ENCODE assay signal across 8 mouse cellular contexts in the genomic region with DNA sequence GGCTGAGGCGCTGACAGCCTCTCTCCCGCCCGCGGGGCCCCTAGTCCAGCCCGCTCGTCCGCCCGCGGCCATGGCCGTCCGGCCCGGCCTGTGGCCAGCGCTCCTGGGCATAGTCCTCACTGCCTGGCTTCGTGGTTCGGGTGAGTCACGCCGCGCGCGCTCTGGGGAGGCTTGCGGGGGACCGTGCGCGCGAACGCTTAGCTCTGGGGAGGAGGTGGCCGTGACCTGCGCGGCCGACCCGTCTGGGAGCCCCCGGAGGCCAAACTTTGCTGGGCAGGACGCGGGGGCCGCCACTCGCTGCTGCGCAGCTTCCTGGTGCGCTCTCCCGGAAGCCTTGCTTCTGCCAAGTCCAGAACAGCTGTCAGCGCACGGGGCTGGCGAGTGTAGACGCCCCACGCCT. TPM values are rescaled to one million over a fixed set of nuclear protein-coding genes. Genes with fewer than 3 reads are reported as not detected.
DNase-seq lines count a peak whose midpoint lies in the region; ATAC-seq lines count a peak whose summit lies in the region.

No protein-coding gene starts in this region.

- H3K4me2 ChIP-seq in forebrain, embryonic 11.5 days (ENCODE audit: low read depth, low read length, severe bottlenecking) = peak overlapping the region; percentile 99
- peak overlapping the region; percentile 99 for H3K4me2 ChIP-seq in hindbrain, embryonic 12.5 days (replicated peaks)

- peaks cover 72% of the 10 kb centered on the region for H3K27me3 ChIP-seq in forebrain, embryonic 11.5 days (ENCODE audit: control insufficient read depth, insufficient read depth, low read length)
- peaks cover 98% of the 10 kb centered on the region for H3K27me3 ChIP-seq in hindbrain, embryonic 12.5 days

- H3K27ac ChIP-seq in forebrain, embryonic 11.5 days (ENCODE audit: low read depth, low read length) = no peak overlapping the region; the same call in 1 of the 2 replicates
- H3K27ac ChIP-seq in hindbrain, embryonic 12.5 days = peak overlapping the region; percentile 85

- peak overlapping the region; percentile 65 for H3K9ac ChIP-seq in forebrain, embryonic 11.5 days (ENCODE audit: low read length)
- peak overlapping the region; percentile 81 for H3K9ac ChIP-seq in hindbrain, embryonic 12.5 days

- no peaks in the 10 kb centered on the region for H3K9me3 ChIP-seq in forebrain, embryonic 11.5 days (ENCODE audit: control insufficient read depth, low read length)
- no peaks in the 10 kb centered on the region for H3K9me3 ChIP-seq in hindbrain, embryonic 12.5 days (replicated peaks)

- ATAC-seq in frontal cortex, adult (ENCODE audit: low TSS enrichment) = 0 out of 2 replicates have a peak, but pooled peaks have one; percentile 10
- ATAC-seq in forebrain, embryonic 11.5 days (replicated peaks; ENCODE audit: low FRiP score) = peak; percentile 58
- ATAC-seq in hindbrain, embryonic 12.5 days (ENCODE audit: low FRiP score) = peak; percentile 47
- ATAC-seq in megakaryocyte progenitor cell, adult 5-6 weeks (replicated peaks; ENCODE audit: poor library complexity) = no peak

- no peaks in the 10 kb centered on the region for H3K36me3 ChIP-seq in forebrain, embryonic 11.5 days (ENCODE audit: control insufficient read depth, insufficient read depth, low read length)
- no peaks in the 10 kb centered on the region for H3K36me3 ChIP-seq in hindbrain, embryonic 12.5 days

- no peak for DNase-seq in frontal cortex, postnatal 25 days (ENCODE audit: low spot score in 2 of 2)
- DNase-seq in R1 (ENCODE audit: low read depth, low spot score) (peak; percentile 15), liver (peak; percentile 34)
- peak; percentile 73 for DNase-seq in forebrain, embryonic 11.5 days (ENCODE audit: low spot score)
- DNase-seq in neural tube, embryonic 10.5 days (ENCODE audit: extremely low spot score, low spot score) = peak; percentile 78

- WGBS in forebrain, embryonic 11.5 days = under 1% methylated on average over 40 of the region's 44 CpGs
- 1% methylated on average over 43 of the region's 44 CpGs for WGBS in hindbrain, embryonic 12.5 days

- H3K4me1 ChIP-seq in forebrain, embryonic 11.5 days (replicated peaks; ENCODE audit: control insufficient read depth, insufficient read depth, low read length) = peaks cover 15% of the 10 kb centered on the region
- peaks cover 35% of the 10 kb centered on the region for H3K4me1 ChIP-seq in hindbrain, embryonic 12.5 days

- peak overlapping the region; percentile 61 for H3K4me3 ChIP-seq in forebrain, embryonic 11.5 days (ENCODE audit: low read depth, low read length)
- peak overlapping the region; percentile 69 for H3K4me3 ChIP-seq in hindbrain, embryonic 12.5 days

RNA-seq across cellular contexts. Expression of a gene that starts 0.4 kb away (rescaled TPM):
- 2.9 and 3.7 TPM in 2 replicates for polyA plus RNA-seq in forebrain, embryonic 11.5 days (2014; fragmentation: Nextera tagmentation; extraction: Ambion mirVana)
- 5.8 and 6.1 TPM in 2 replicates for polyA plus RNA-seq in hindbrain, embryonic 12.5 days (2016; fragmentation: Nextera tagmentation; extraction: Ambion mirVana)
- total RNA-seq in megakaryocyte progenitor cell, adult 5-6 weeks (2015) = 0.59 and 0.64 TPM in 2 replicates
- 0.04 and 0.51 TPM in 2 replicates for total RNA-seq in megakaryocyte progenitor cell, adult 5-6 weeks (2017)

Comparison
In these comparisons a context has a peak if more than half of its experiments do, and no peak if none do; other contexts are left out.
1. DNase-seq: peak in R1 (single experiment), forebrain, embryonic 11.5 days (single experiment), liver (single experiment) and neural tube, embryonic 10.5 days (single experiment); none in frontal cortex, postnatal 25 days (0 of 2).